Mouse (Mus musculus): Measurements from ENCODE around the gene Pnpla2. TPM values are rescaled to one million over a fixed set of nuclear protein-coding genes. Genes with fewer than 3 reads are reported as not detected.
"Not testable (repeated sequence)": the region's sequence is repeated elsewhere in the genome, so short reads cannot be mapped to it uniquely, and the experiment has no call there.

Gene Pnpla2
- 16.9 and 20.4 TPM in 2 replicates for polyA plus RNA-seq (2014; fragmentation: Nextera tagmentation; extraction: Ambion mirVana)

GRCm38 (mm10) chr7:141454967-141455551, at the start of gene Pnpla2:
Pnpla2 (plus strand) TSS chr7:141455198.
- peak; percentile 90 for ATAC-seq (ENCODE audit: low read depth)
- Histone ChIP-seq H3K4me2 (ENCODE audit: low read depth, low read length) (peak within 1 kb of the TSS; percentile 96), H3K4me3 (ENCODE audit: low read depth, low read length) (peak within 1 kb of the TSS; percentile 63), H3K9ac (ENCODE audit: low read depth, low read length) (peak within 1 kb of the TSS; percentile 70), H3K36me3 (ENCODE audit: control insufficient read depth, insufficient read depth, low read length) (peaks cover 24% of the 10 kb centered on the region), H3K4me1 (ENCODE audit: control insufficient read depth, insufficient read depth, low read length) (0 out of 2 replicates have a peak, but pooled peaks cover 4% of the 10 kb centered on the region), H3K27ac (replicated peaks; ENCODE audit: low read depth, low read length) (peak within 1 kb of the TSS; percentile 31; the same call in 1 of the 2 replicates), H3K9me3 (ENCODE audit: control insufficient read depth, low read length) (no peaks in the 10 kb centered on the region), H3K27me3 (replicated peaks; ENCODE audit: control insufficient read depth, insufficient read depth, low read length) (peaks cover 8% of the 10 kb centered on the region)
- peak; percentile 94 for DNase-seq (ENCODE audit: low spot score)
- WGBS = under 1% methylated on average over 30 of the region's 45 CpGs

DNA sequence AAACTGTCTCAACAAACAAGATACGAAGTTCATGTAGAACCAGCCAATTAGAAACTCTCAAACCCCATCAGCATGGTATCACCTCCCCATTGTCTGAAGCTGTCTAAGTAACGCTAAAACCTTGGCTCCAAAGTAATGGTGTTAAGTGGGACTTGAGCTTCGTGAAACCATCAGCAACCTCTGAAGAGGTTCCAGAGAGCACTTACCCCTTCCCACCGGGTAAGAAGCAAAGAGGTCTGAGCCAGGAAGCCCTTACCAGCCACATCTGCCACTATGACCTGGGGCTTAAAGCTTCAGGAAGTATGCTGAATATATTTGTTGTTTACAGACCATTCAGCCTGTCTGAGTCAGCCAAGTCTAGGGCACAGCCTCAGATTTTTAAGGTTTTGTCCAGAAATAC, 49.5 kb upstream of the Pnpla2 start:
- no peak for ATAC-seq (ENCODE audit: low read depth)
- Histone ChIP-seq H3K4me3 (ENCODE audit: low read depth, low read length) (no peak overlapping the region), H3K4me1 (ENCODE audit: control insufficient read depth, insufficient read depth, low read length) (no peaks in the 10 kb centered on the region), H3K4me2 (ENCODE audit: low read depth, low read length) (no peak overlapping the region), H3K9ac (ENCODE audit: low read depth, low read length) (no peak overlapping the region), H3K9me3 (ENCODE audit: control insufficient read depth, low read length) (no peaks in the 10 kb centered on the region), H3K27me3 (replicated peaks; ENCODE audit: control insufficient read depth, insufficient read depth, low read length) (no peaks in the 10 kb centered on the region), H3K36me3 (ENCODE audit: control insufficient read depth, insufficient read depth, low read length) (peaks cover 54% of the 10 kb centered on the region), H3K27ac (replicated peaks; ENCODE audit: low read depth, low read length) (no peak overlapping the region)
- WGBS = 80% methylated on average over 4 of the region's 4 CpGs
- no peak for DNase-seq (ENCODE audit: low spot score)

DNA sequence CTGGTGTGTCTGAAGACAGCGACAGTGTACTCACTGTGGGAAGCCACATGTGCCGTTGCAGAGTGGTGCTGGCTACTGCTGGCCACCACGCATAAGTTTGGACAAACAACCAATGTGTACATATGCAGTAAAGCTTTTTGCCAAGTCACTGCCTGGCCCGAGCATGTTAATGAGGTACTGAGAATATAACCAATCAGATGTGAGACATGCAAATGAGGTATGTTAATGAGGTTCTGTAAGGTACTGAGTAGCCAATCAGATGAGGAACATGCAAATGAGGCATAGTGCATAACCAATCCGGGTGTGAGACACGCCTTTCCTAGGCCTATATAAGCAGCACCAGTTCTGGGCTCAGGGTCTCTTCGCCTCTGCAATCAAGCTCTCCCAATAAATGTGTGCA, 47.3 kb upstream of the Pnpla2 start:
- WGBS = 93% methylated on average over 6 of the region's 7 CpGs
- H3K27me3 ChIP-seq (replicated peaks; ENCODE audit: control insufficient read depth, insufficient read depth, low read length); H3K4me2 ChIP-seq (ENCODE audit: low read depth, low read length); DNase-seq (ENCODE audit: low spot score); H3K4me1 ChIP-seq (ENCODE audit: control insufficient read depth, insufficient read depth, low read length); ATAC-seq (ENCODE audit: low read depth); H3K27ac ChIP-seq (replicated peaks; ENCODE audit: low read depth, low read length); H3K9ac ChIP-seq (ENCODE audit: low read depth, low read length); H3K9me3 ChIP-seq (ENCODE audit: control insufficient read depth, low read length); H3K4me3 ChIP-seq (ENCODE audit: low read depth, low read length): not testable (repeated sequence)
- peaks cover 45% of the 10 kb centered on the region for H3K36me3 ChIP-seq (ENCODE audit: control insufficient read depth, insufficient read depth, low read length)

- Histone ChIP-seq H3K27me3 (replicated peaks; ENCODE audit: control insufficient read depth, insufficient read depth, low read length) (no peaks in the 10 kb centered on the region), H3K9ac (ENCODE audit: low read depth, low read length) (no peak overlapping the region), H3K27ac (replicated peaks; ENCODE audit: low read depth, low read length) (no peak overlapping the region), H3K4me2 (ENCODE audit: low read depth, low read length) (no peak overlapping the region), H3K9me3 (ENCODE audit: control insufficient read depth, low read length) (no peaks in the 10 kb centered on the region), H3K4me1 (ENCODE audit: control insufficient read depth, insufficient read depth, low read length) (no peaks in the 10 kb centered on the region), H3K36me3 (ENCODE audit: control insufficient read depth, insufficient read depth, low read length) (peaks cover 38% of the 10 kb centered on the region), H3K4me3 (ENCODE audit: low read depth, low read length) (no peak overlapping the region)
- ATAC-seq (ENCODE audit: low read depth) (peak; percentile 78), DNase-seq (ENCODE audit: low spot score) (peak; percentile 85)
- WGBS = 9% methylated on average over 11 of the region's 11 CpGs
Observed at GRCm38 (mm10) chr7:141408833-141409232, 46.2 kb upstream of the Pnpla2 start.

- no peak for ATAC-seq (ENCODE audit: low read depth)
- Histone ChIP-seq H3K4me1 (ENCODE audit: control insufficient read depth, insufficient read depth, low read length) (no peaks in the 10 kb centered on the region), H3K4me3 (ENCODE audit: low read depth, low read length) (no peak overlapping the region), H3K27ac (replicated peaks; ENCODE audit: low read depth, low read length) (no peak overlapping the region), H3K4me2 (ENCODE audit: low read depth, low read length) (no peak overlapping the region), H3K9ac (ENCODE audit: low read depth, low read length) (no peak overlapping the region), H3K27me3 (replicated peaks; ENCODE audit: control insufficient read depth, insufficient read depth, low read length) (no peaks in the 10 kb centered on the region), H3K9me3 (ENCODE audit: control insufficient read depth, low read length) (no peaks in the 10 kb centered on the region), H3K36me3 (ENCODE audit: control insufficient read depth, insufficient read depth, low read length) (peaks cover 38% of the 10 kb centered on the region)
- WGBS = 92% methylated on average over 8 of the region's 8 CpGs
- DNase-seq (ENCODE audit: low spot score) = no peak
Observed at GRCm38 (mm10) chr7:141410631-141411030, 44.4 kb upstream of the Pnpla2 start.

DNA sequence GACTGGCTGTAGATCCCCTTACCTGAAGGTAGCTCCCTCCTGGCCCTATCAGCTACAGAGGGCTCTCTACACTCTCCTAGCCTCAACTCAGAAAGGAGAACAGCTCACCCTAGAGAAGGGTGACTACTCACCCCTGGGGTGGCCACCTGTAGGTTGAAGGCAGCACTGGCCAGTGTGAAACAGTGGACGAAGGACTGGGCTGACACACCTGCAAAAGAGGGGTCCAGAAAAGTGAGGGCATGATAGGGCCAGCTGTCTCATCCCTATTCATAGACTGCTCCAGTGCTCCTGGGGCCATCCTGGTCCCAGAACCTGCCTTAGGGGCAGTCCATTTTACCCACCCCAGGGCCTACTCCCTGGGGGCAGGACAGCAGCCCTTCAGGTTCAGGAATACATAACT, 43.3 kb upstream of the Pnpla2 start:
- WGBS = 100% methylated on average over 1 of the region's 1 CpGs
- Histone ChIP-seq H3K9me3 (ENCODE audit: control insufficient read depth, low read length) (no peaks in the 10 kb centered on the region), H3K4me1 (ENCODE audit: control insufficient read depth, insufficient read depth, low read length) (no peaks in the 10 kb centered on the region), H3K9ac (ENCODE audit: low read depth, low read length) (no peak overlapping the region), H3K4me2 (ENCODE audit: low read depth, low read length) (no peak overlapping the region), H3K4me3 (ENCODE audit: low read depth, low read length) (no peak overlapping the region), H3K27me3 (replicated peaks; ENCODE audit: control insufficient read depth, insufficient read depth, low read length) (no peaks in the 10 kb centered on the region), H3K36me3 (ENCODE audit: control insufficient read depth, insufficient read depth, low read length) (peaks cover 38% of the 10 kb centered on the region), H3K27ac (replicated peaks; ENCODE audit: low read depth, low read length) (no peak overlapping the region)
- DNase-seq (ENCODE audit: low spot score) = no peak
- ATAC-seq (ENCODE audit: low read depth) = no peak

DNA sequence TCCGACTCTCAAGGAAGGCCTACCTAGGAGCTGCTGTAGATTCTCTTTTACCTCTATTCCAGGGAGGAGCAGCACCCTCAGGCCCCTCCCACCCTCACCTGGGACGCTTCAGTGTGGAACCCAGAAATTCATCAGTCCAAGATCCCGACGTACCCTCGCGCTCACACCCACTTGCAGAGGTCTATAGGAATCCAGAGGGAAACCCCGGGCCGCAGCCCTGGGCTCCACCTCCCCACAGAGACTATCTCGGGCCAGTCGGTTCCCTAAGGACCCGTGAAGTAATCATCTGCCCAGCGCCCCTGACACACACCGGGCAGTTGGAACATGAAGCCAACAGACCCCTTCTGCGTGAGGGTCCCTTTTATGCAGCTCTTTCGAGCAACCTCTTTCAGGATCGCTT, 41.7 kb upstream of the Pnpla2 start:
- H3K9ac ChIP-seq (ENCODE audit: low read depth, low read length) = peak overlapping the region; percentile 92
- ATAC-seq (ENCODE audit: low read depth) (no peak), DNase-seq (ENCODE audit: low spot score) (peak; percentile 33)
- no peaks in the 10 kb centered on the region for H3K27me3 ChIP-seq (replicated peaks; ENCODE audit: control insufficient read depth, insufficient read depth, low read length)
- H3K36me3 ChIP-seq (ENCODE audit: control insufficient read depth, insufficient read depth, low read length) = peaks cover 33% of the 10 kb centered on the region
- H3K27ac ChIP-seq (replicated peaks; ENCODE audit: low read depth, low read length) = peak overlapping the region; percentile 78
- H3K4me1 ChIP-seq (ENCODE audit: control insufficient read depth, insufficient read depth, low read length) = no peaks in the 10 kb centered on the region
- H3K4me2 ChIP-seq (ENCODE audit: low read depth, low read length) = peak overlapping the region; percentile 92
- H3K4me3 ChIP-seq (ENCODE audit: low read depth, low read length) = peak overlapping the region; percentile 86
- WGBS = 3% methylated on average over 16 of the region's 16 CpGs
- H3K9me3 ChIP-seq (ENCODE audit: control insufficient read depth, low read length) = no peaks in the 10 kb centered on the region

DNA sequence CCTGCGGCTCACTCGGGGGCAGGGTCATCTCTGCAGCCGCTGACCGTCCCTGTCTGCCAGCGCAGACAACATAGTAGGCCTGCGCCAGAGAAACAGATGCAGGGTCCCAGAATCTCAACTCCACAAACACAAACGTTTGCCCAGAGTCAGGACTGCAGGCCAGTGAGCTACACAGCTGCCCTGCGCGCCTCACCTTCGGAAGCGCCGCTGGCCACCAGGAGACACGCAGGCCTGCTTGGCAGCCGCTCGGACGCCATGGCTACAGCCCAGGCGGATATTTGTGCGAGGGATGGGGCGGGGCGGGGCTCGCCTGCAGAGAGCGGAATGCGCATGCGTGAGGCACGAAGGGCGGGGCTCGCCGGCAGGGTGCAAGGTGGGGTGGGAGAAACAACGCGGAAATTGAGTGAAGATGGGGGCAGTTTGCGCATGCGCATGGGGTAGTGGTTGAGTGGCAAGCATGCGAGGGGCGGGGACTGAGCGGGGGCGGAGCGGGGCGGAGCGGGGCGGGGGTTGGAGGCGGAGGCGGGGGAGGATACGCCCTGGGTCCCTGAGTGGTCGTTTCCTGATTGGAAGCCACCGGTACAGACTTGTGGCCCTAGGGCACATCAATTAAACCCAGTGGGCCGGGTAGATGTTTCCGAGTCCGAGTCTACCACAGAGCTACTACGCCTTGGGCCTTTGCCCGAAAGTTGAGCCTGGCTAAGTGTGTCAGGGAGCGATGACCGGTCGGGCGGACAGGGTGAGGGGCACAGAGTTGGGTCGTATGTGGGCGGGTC, 41.0 kb upstream of the Pnpla2 start, which contains the start of gene Gatd1:
Gene Gatd1, minus strand, starts transcription at position 328 of the 776 bp plus-strand sequence.
- H3K4me1 ChIP-seq (ENCODE audit: control insufficient read depth, insufficient read depth, low read length) = no peaks in the 10 kb centered on the region
- peaks cover 27% of the 10 kb centered on the region for H3K36me3 ChIP-seq (ENCODE audit: control insufficient read depth, insufficient read depth, low read length)
- H3K9me3 ChIP-seq (ENCODE audit: control insufficient read depth, low read length) = no peaks in the 10 kb centered on the region
- no peaks in the 10 kb centered on the region for H3K27me3 ChIP-seq (replicated peaks; ENCODE audit: control insufficient read depth, insufficient read depth, low read length)
- WGBS = 0% methylated on average over 36 of the region's 56 CpGs
- peak within 1 kb of the TSS; percentile 86 for H3K4me3 ChIP-seq (ENCODE audit: low read depth, low read length)
- peak within 1 kb of the TSS; percentile 92 for H3K9ac ChIP-seq (ENCODE audit: low read depth, low read length)
- H3K27ac ChIP-seq (replicated peaks; ENCODE audit: low read depth, low read length) = peak within 1 kb of the TSS; percentile 78
- peak within 1 kb of the TSS; percentile 92 for H3K4me2 ChIP-seq (ENCODE audit: low read depth, low read length)
- peak; percentile 99 for DNase-seq (ENCODE audit: low spot score)
- peak; percentile 93 for ATAC-seq (ENCODE audit: low read depth)
